Mouse (Mus musculus) CH12.LX (cell line): ENCODE measurements around the gene Trp73. TPM values are rescaled to one million over a fixed set of nuclear protein-coding genes. Genes with fewer than 3 reads are reported as not detected.
A peak's percentile ranks its signal among the peaks of the same experiment; 100 is the strongest.

Experiments
- DNase-seq: peaks from one replicate; pipeline ENCODE4 v3.0.0-alpha.2; 2013; ENCODE audit errors: extremely low read depth
- H3K27ac ChIP-seq: 2 replicates; pipeline ENCODE4 v1.5.1; 2012; ENCODE audit warnings: low read depth, mild to moderate bottlenecking, control low read depth, moderate library complexity; ENCODE audit not compliant: insufficient read depth
- H3K27me3 ChIP-seq: replicated peaks from 2 replicates; pipeline ENCODE3; 2012; ENCODE audit warnings: inconsistent platforms
- H3K36me3 ChIP-seq, 2 experiments: replicated peaks in 1 of 2; 2 replicates each; pipeline versions ENCODE3 to v1.6.1; 2012; ENCODE audit warnings: inconsistent platforms in 1 of 2, low read length in 1 of 2, mild to moderate bottlenecking in 1 of 2, mixed read lengths in 1 of 2, moderate library complexity in 1 of 2; ENCODE audit not compliant: control insufficient read depth in 1 of 2, insufficient read depth in 1 of 2
- H3K4me1 ChIP-seq, 2 experiments: 2 replicates each; pipeline ENCODE4 v1.6.1; 2012; ENCODE audit warnings: inconsistent platforms in 1 of 2, moderate library complexity in 1 of 2; ENCODE audit not compliant: insufficient read depth in 2 of 2, control insufficient read depth in 1 of 2
- H3K4me2 ChIP-seq: 2 replicates; pipeline ENCODE4 v1.6.1; 2012; ENCODE audit warnings: low read depth, mild to moderate bottlenecking, control low read depth; ENCODE audit not compliant: poor library complexity, insufficient read depth, severe bottlenecking
- H3K4me3 ChIP-seq, 3 experiments: fragments of 150-350 bp in 1 of 3; sonication (generic) in 1 of 3; replicated peaks in 1 of 3; 2 replicates each; pipeline versions ENCODE3 to v1.5.1; 2011 to 2012; ENCODE audit warnings: low read depth in 2 of 3, low read length in 2 of 3, mild to moderate bottlenecking in 2 of 3, moderate library complexity in 2 of 3, control low read depth in 1 of 3, improper control_type of control experiment in 1 of 3, inconsistent platforms in 1 of 3, mixed read lengths in 1 of 3; ENCODE audit not compliant: poor library complexity in 1 of 3
- H3K79me2 ChIP-seq: replicated peaks from 2 replicates; pipeline ENCODE4 v1.6.1; 2012; ENCODE audit warnings: mild to moderate bottlenecking, moderate library complexity; ENCODE audit not compliant: control insufficient read depth, poor library complexity, insufficient read depth, severe bottlenecking; ENCODE audit errors: extremely low read depth
- H3K9ac ChIP-seq: 2 replicates; pipeline ENCODE4 v1.6.1; 2012; ENCODE audit warnings: low read depth, mild to moderate bottlenecking, control low read depth, moderate library complexity; ENCODE audit not compliant: insufficient read depth
- H3K9me3 ChIP-seq: replicated peaks from 2 replicates; pipeline ENCODE3; 2012; ENCODE audit warnings: low read length, inconsistent platforms, mixed read lengths
- BHLHE40 ChIP-seq: IDR thresholded peaks from 2 replicates; pipeline ENCODE4 v1.6.1; 2011; ENCODE audit warnings: mild to moderate bottlenecking, low read depth, low read length, improper control_type of control experiment
- CHD1 ChIP-seq: IDR thresholded peaks from 2 replicates; pipeline ENCODE4 v1.6.1; 2012; ENCODE audit warnings: low read depth, low read length, improper control_type of control experiment, inconsistent platforms
- CHD2 ChIP-seq: IDR thresholded peaks from 2 replicates; pipeline ENCODE4 v1.6.1; 2011; ENCODE audit warnings: low read length, improper control_type of control experiment
- CTCF ChIP-seq, 2 experiments: IDR thresholded peaks in 1 of 2; conservative IDR thresholded peaks in 1 of 2; 2 replicates each; pipeline ENCODE4 v1.5.1; 2011 to 2012; ENCODE audit warnings: low read depth in 2 of 2, low read length in 2 of 2, improper control_type of control experiment in 1 of 2, inconsistent platforms in 1 of 2, mild to moderate bottlenecking in 1 of 2, moderate library complexity in 1 of 2
- E2F4 ChIP-seq: IDR thresholded peaks from 2 replicates; pipeline ENCODE4 v1.6.1; 2011; ENCODE audit warnings: low read depth, low read length, improper control_type of control experiment; ENCODE audit not compliant: insufficient replicate concordance
- ELF1 ChIP-seq: IDR thresholded peaks from 2 replicates; pipeline ENCODE4 v1.6.1; 2014; ENCODE audit warnings: low read depth, mild to moderate bottlenecking, inconsistent platforms, low read length, improper control_type of control experiment
- EP300 ChIP-seq: IDR thresholded peaks from 2 replicates; pipeline ENCODE4 v1.6.1; 2011; ENCODE audit warnings: low read length, improper control_type of control experiment
- ETS1 ChIP-seq: conservative IDR thresholded peaks from 2 replicates; pipeline ENCODE4 v1.6.1; 2012; ENCODE audit warnings: low read depth, mild to moderate bottlenecking, inconsistent platforms, low read length, improper control_type of control experiment, moderate library complexity
- HCFC1 ChIP-seq: IDR thresholded peaks from 2 replicates; pipeline ENCODE4 v1.6.1; 2012; ENCODE audit warnings: low read depth, mild to moderate bottlenecking, inconsistent platforms, low read length, improper control_type of control experiment
- IRF4 ChIP-seq: IDR thresholded peaks from 2 replicates; pipeline ENCODE4 v1.6.1; 2014; ENCODE audit warnings: low read depth, mild to moderate bottlenecking, inconsistent platforms, low read length, improper control_type of control experiment
- JUN ChIP-seq: IDR thresholded peaks from 2 replicates; pipeline ENCODE4 v1.6.1; 2011; ENCODE audit warnings: low read depth, mild to moderate bottlenecking, low read length, improper control_type of control experiment, moderate library complexity; ENCODE audit not compliant: insufficient read depth
- JUND ChIP-seq: conservative IDR thresholded peaks from 2 replicates; pipeline ENCODE4 v1.6.1; 2011; ENCODE audit warnings: low read depth, low read length, improper control_type of control experiment
- MAFK ChIP-seq: IDR thresholded peaks from 2 replicates; pipeline ENCODE4 v1.6.1; 2011; ENCODE audit warnings: low read length, improper control_type of control experiment; ENCODE audit not compliant: insufficient replicate concordance
- MAX ChIP-seq: IDR thresholded peaks from 2 replicates; pipeline ENCODE4 v1.6.1; 2011; ENCODE audit warnings: low read length, improper control_type of control experiment
- MAZ ChIP-seq: IDR thresholded peaks from 2 replicates; pipeline ENCODE4 v1.6.1; 2012; ENCODE audit warnings: low read depth, mild to moderate bottlenecking, inconsistent platforms, low read length, improper control_type of control experiment, moderate library complexity
- MEF2A ChIP-seq: IDR thresholded peaks from 2 replicates; pipeline ENCODE4 v1.6.1; 2014; ENCODE audit warnings: low read depth, mild to moderate bottlenecking, inconsistent platforms, low read length, improper control_type of control experiment, borderline replicate concordance
- MXI1 ChIP-seq: IDR thresholded peaks from 2 replicates; pipeline ENCODE4 v1.6.1; 2011; ENCODE audit warnings: mild to moderate bottlenecking, low read depth, low read length, improper control_type of control experiment
- MYC ChIP-seq: IDR thresholded peaks from 2 replicates; pipeline ENCODE4 v1.6.1; 2011; ENCODE audit warnings: low read depth, mild to moderate bottlenecking, improper control_type of control experiment, low read length
- NELFE ChIP-seq: IDR thresholded peaks from 2 replicates; pipeline ENCODE4 v1.6.1; 2011; ENCODE audit warnings: low read depth, low read length, improper control_type of control experiment
- PAX5 ChIP-seq: IDR thresholded peaks from 2 replicates; pipeline ENCODE4 v1.6.1; 2012; ENCODE audit warnings: low read length, inconsistent platforms, mixed read lengths
- POLR2A ChIP-seq: IDR thresholded peaks from 2 replicates; pipeline ENCODE4 v1.6.1; 2011; ENCODE audit warnings: low read depth, mild to moderate bottlenecking, improper control_type of control experiment, low read length
- SIN3A ChIP-seq: IDR thresholded peaks from 2 replicates; pipeline ENCODE4 v1.6.1; 2012; ENCODE audit warnings: low read length, improper control_type of control experiment, inconsistent platforms
- TBP ChIP-seq: conservative IDR thresholded peaks from 2 replicates; pipeline ENCODE4 v1.6.1; 2011; ENCODE audit warnings: low read depth, low read length, improper control_type of control experiment
- USF1 ChIP-seq: IDR thresholded peaks from 2 replicates; pipeline ENCODE4 v1.6.1; 2014; ENCODE audit warnings: low read depth, mild to moderate bottlenecking, inconsistent platforms, low read length, improper control_type of control experiment
- USF2 ChIP-seq: conservative IDR thresholded peaks from 2 replicates; pipeline ENCODE4 v1.6.1; 2011; ENCODE audit warnings: low read depth, low read length, improper control_type of control experiment
- ZC3H11A ChIP-seq: IDR thresholded peaks from 2 replicates; pipeline ENCODE4 v1.6.1; 2012; ENCODE audit warnings: low read depth, mild to moderate bottlenecking, inconsistent platforms, low read length, improper control_type of control experiment
- ZKSCAN1 ChIP-seq: IDR thresholded peaks from 2 replicates; pipeline ENCODE4 v1.6.1; 2012; ENCODE audit warnings: low read depth, inconsistent platforms, low read length, improper control_type of control experiment, borderline replicate concordance
- ZMIZ1 ChIP-seq: IDR thresholded peaks from 2 replicates; pipeline ENCODE4 v1.6.1; 2012; ENCODE audit warnings: low read depth, mild to moderate bottlenecking, inconsistent platforms, low read length, improper control_type of control experiment
- ZNF384 ChIP-seq: IDR thresholded peaks from 2 replicates; pipeline ENCODE4 v1.6.1; 2012; ENCODE audit warnings: low read depth, low read length, improper control_type of control experiment, inconsistent platforms
- dilution Hi-C: fragments of 300-500 bp; cut with MboI; formaldehyde crosslinking; loops from 2 replicates; pipeline ENCODE4 v1.14.3; 2020; ENCODE audit warnings: low sequenced_read_pairs; ENCODE audit not compliant: extremely low pct_unique_long_range_greater_than_20kb, extremely low pct_ligation_motif_present
- in situ Hi-C: fragments of 300-500 bp; cut with MboI; formaldehyde crosslinking; loops from 3 replicates; pipeline ENCODE4 v1.14.3; 2019; ENCODE audit warnings: low sequenced_read_pairs, low pct_ligation_motif_present, low pct_unique_long_range_greater_than_20kb, mixed read lengths
- polyA plus RNA-seq: library from polyadenylated mRNA; unstranded; fragments of >175 nt; gene quantifications from 2 replicates; pipeline ENCODE4 v1.2.1, GENCODE M21; 2012; ENCODE audit warnings: low read depth; ENCODE audit not compliant: insufficient read length
- total RNA-seq, 2 experiments: library from RNA; depleted of rRNA; stranded (reverse); fragments of 300-350 nt in 1 of 2; fragments of >200 nt in 1 of 2; gene quantifications; 2 replicates each; pipeline ENCODE4 v1.2.3; 2012 to 2014

Trp73 gene
- total and polyA plus RNA-seq, 3 experiments = 14.0 to 34.3 (median 30.0) TPM

DNA sequence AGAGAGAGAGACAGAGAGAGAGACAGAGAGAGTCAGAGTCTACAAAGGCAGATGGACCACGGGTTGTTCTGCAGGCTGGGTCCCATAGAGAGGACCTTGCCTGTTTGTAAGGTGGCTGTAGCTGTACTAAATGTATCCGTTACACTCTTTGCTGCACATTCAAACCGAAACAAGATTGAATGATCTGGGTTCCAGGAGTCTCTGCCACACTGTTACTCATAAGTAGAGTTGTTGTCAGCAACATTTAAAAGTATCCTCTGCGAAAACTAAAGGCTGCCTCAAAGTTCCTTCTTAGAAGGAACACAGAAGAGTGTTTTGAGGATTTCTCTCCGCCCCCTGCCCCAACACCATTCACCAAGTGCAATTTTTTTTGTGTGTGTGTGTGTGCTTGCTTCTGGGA, 2.9 kb downstream of the Trp73 start (continued):
- peak; percentile 69; the same call in 1 of the 2 replicates for TF ChIP-seq MYC
- TF ChIP-seq IRF4 = peak; percentile 99
- TF ChIP-seq POLR2A = no peak
- TF ChIP-seq ETS1 = peak; percentile 86
- TF ChIP-seq E2F4 = no peak
- TF ChIP-seq BHLHE40 = peak; percentile 73
- TF ChIP-seq PAX5 = no peak
- peak; percentile 68; the same call in 1 of the 2 replicates for TF ChIP-seq MAFK
- no peak for TF ChIP-seq ZNF384

DNA sequence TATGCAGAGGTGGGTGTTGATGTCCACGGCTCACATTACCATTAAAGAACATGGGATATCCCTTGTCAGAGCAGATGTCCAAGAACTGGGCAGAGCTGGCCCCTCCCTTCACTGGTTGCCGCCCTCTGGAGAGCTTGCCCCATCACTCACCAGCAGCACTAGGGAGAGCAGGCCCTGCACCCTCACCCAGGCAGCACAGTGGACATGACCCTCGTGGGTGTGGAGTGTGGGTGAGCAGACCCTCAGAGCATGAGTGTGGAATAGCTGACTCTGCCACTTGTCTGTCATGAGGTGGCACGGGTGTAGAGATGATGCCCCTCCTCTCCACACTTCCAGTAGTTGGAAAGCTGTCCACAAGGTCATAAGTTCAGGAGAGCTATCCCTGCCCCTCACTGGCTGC, 5.2 kb downstream of the Trp73 start:
- dilution Hi-C loops = no loop called here
- Histone ChIP-seq H3K36me3 (no peaks in the 10 kb centered on the region), H3K4me3 (no peak overlapping the region), H3K4me1 (peaks cover 26 to 71% of the 10 kb centered on the region in 2 experiments), H3K9me3 (no peaks in the 10 kb centered on the region), H3K79me2 (peaks cover 23% of the 10 kb centered on the region), H3K27me3 (peaks cover 16% of the 10 kb centered on the region), H3K4me2 (no peak overlapping the region), H3K27ac (no peak overlapping the region), H3K9ac (no peak overlapping the region)
- in situ Hi-C loops = loop anchor here (25.0 kb wide), 1 partner anchor 802 kb away; the partner anchor contains the start of gene Tnfrsf14
- no peak for DNase-seq
- TF ChIP-seq MAZ = no peak
- TF ChIP-seq MAX = no peak
- TF ChIP-seq ZNF384 = no peak
- no peak for TF ChIP-seq E2F4
- TF ChIP-seq ETS1 = no peak
- no peak for TF ChIP-seq NELFE
- no peak for TF ChIP-seq CTCF (conservative IDR thresholded peaks at IDR 0.05 in 1 of 2, IDR thresholded peaks at IDR 0.05 in 1 of 2; ENCODE audit: low read depth in 2 of 2, low read length in 2 of 2)
- TF ChIP-seq CHD1 = no peak
- no peak for TF ChIP-seq EP300

DNA sequence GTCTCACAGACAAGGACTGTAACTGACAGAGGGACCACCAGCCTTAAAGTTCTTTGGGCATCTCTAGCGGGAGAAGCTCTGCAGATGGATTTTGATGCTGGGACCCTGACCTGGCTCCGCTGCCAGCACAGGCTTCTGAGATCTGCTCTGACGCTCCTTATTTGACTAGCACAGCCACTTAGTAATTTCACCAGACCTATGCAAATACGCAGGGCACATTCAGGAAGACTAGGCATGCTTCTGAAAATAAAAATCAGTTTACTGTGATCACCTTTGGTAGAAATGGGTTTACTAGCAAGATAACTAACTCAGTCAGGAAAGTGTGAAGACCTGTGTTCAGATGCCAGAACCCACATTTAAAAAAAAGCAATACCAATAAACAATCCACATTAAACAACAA, 8.1 kb downstream of the Trp73 start:
- H3K27ac ChIP-seq = peak overlapping the region; percentile 92
- peaks cover 21 to 67% of the 10 kb centered on the region in 2 experiments for H3K4me1 ChIP-seq
- H3K4me2 ChIP-seq = peak overlapping the region; percentile 76
- dilution Hi-C loops (no loop called here), in situ Hi-C loops (loop anchor here (25.0 kb wide), 1 partner anchor 805 kb away; the partner anchor contains the start of gene Tnfrsf14)
- peaks cover 23% of the 10 kb centered on the region for H3K79me2 ChIP-seq
- peaks cover 1% of the 10 kb centered on the region for H3K27me3 ChIP-seq
- H3K9ac ChIP-seq = no peak overlapping the region
- no peaks in the 10 kb centered on the region for H3K9me3 ChIP-seq
- H3K36me3 ChIP-seq = no peaks in the 10 kb centered on the region
- peak; percentile 75 for DNase-seq
- no peak overlapping the region for H3K4me3 ChIP-seq
- TF ChIP-seq E2F4 = no peak
- TF ChIP-seq CTCF (conservative IDR thresholded peaks at IDR 0.05 in 1 of 2, IDR thresholded peaks at IDR 0.05 in 1 of 2; ENCODE audit: low read depth in 2 of 2, low read length in 2 of 2) = no peak
- no peak for TF ChIP-seq HCFC1
- TF ChIP-seq MYC = no peak
- peak; percentile 91 for TF ChIP-seq BHLHE40
- peak; percentile 83 for TF ChIP-seq JUND
- TF ChIP-seq ZMIZ1 = no peak
- TF ChIP-seq IRF4 = peak; percentile 95
- TF ChIP-seq USF1 = no peak
- TF ChIP-seq ZC3H11A = no peak
- TF ChIP-seq MEF2A = peak; percentile 64
- TF ChIP-seq ZNF384 = no peak
- no peak for TF ChIP-seq CHD2
- TF ChIP-seq ZKSCAN1 = no peak
- TF ChIP-seq PAX5 = no peak
- TF ChIP-seq MAFK = no peak
- TF ChIP-seq TBP = 0 out of 2 replicates have a peak, but pooled peaks have one; percentile 45
- no peak for TF ChIP-seq MAX
- peak; percentile 43; the same call in 1 of the 2 replicates for TF ChIP-seq POLR2A
- no peak for TF ChIP-seq MXI1
- peak; percentile 76 for TF ChIP-seq JUN
- no peak; the same call in 1 of the 2 replicates for TF ChIP-seq ELF1
- TF ChIP-seq USF2 = no peak
- TF ChIP-seq SIN3A = peak; percentile 12; the same call in 1 of the 2 replicates
